Mouse (Mus musculus) testis, adult 10 weeks (tissue): ENCODE results near the gene Urah. TPM values are rescaled to one million over a fixed set of nuclear protein-coding genes. Genes with fewer than 3 reads are reported as not detected.

Source experiments
- polyA plus RNA-seq: library from polyadenylated mRNA; stranded (reverse); fragments of 350-450 nt; fragmentation: Illumina TruSeq; extraction: RNeasy Lipid Tissue Mini Kit (QIAGEN cat#74804); gene quantifications from one replicate; pipeline ENCODE4 v1.2.3, GENCODE M21; 2014; ENCODE audit warnings: low read depth, low replicate concordance

Gene Urah
- not detected for polyA plus RNA-seq

GRCm38 (mm10) chr7:140834968-140835757 is at the start of gene Urah:
Gene Urah (plus strand): TSS chr7:140835018.

GRCm38 (mm10) chr7:140787406-140788052 is 47.3 kb upstream of the Urah start, which contains the start of gene Syce1:
Gene Syce1 (minus strand): TSS chr7:140787852.

GRCm38 (mm10) chr7:140821653-140822329 is 13.0 kb upstream of the Urah start, which contains the start of gene Zfp941:
Gene Zfp941 (minus strand): TSS chr7:140822178.

GRCm38 (mm10) chr7:140844905-140845665 is 10.3 kb downstream of the Urah start, which contains the start of gene Scgb1c1:
Gene Scgb1c1 (plus strand): TSS chr7:140845547.

GRCm38 (mm10) chr7:140847755-140848580 is 13.2 kb downstream of the Urah start, which contains the start of gene Odf3:
Gene Odf3 (plus strand): TSS chr7:140847805.

GRCm38 (mm10) chr7:140855860-140856784 is 21.3 kb downstream of the Urah start, which contains the start of gene Gm45785:
Gene Gm45785 (minus strand): TSS chr7:140856331.

GRCm38 (mm10) chr7:140856785-140857549 is 22.1 kb downstream of the Urah start, which contains the start of gene Ric8a:
Gene Ric8a (plus strand): TSS chr7:140856957.

GRCm38 (mm10) chr7:140857550-140858505 is 23.0 kb downstream of the Urah start, which contains the start of gene Bet1l:
Gene Bet1l (minus strand): TSS chr7:140857577.

GRCm38 (mm10) chr7:140881696-140882468 is 47.1 kb downstream of the Urah start, which contains the start of the genes Psmd13 and Sirt3:
Gene Psmd13 (plus strand): TSS chr7:140881968.
Gene Sirt3 (minus strand): TSS chr7:140882309.

Other genes with a start within 250 kb of the Urah start
- 0.69 TPM for gene Olfr46, start 233.7 kb upstream of the Urah start, polyA plus RNA-seq
- not detected for gene Olfr61, start 206.0 kb upstream of the Urah start, polyA plus RNA-seq
- gene Olfr53, start 188.6 kb upstream of the Urah start, polyA plus RNA-seq, result not detected
- gene Olfr539, start 175.1 kb upstream of the Urah start, polyA plus RNA-seq, result 0.08 TPM
- not detected for gene Olfr45, start 153.1 kb upstream of the Urah start, polyA plus RNA-seq
- not detected for gene Olfr541, start 137.8 kb upstream of the Urah start, polyA plus RNA-seq
- gene Cyp2e1, start 71.3 kb upstream of the Urah start, polyA plus RNA-seq, result 1.8 TPM
- 395 TPM for gene Syce1, start 47.2 kb upstream of the Urah start, polyA plus RNA-seq
- 5.9 TPM for gene Zfp941, start 12.8 kb upstream of the Urah start, polyA plus RNA-seq
- gene Scgb1c1, start 10.5 kb downstream of the Urah start, polyA plus RNA-seq, result not detected
- gene Odf3, start 12.8 kb downstream of the Urah start, polyA plus RNA-seq, result 8.1 TPM
- not detected for gene Gm45785, start 21.3 kb downstream of the Urah start, polyA plus RNA-seq
- gene Ric8a, start 21.9 kb downstream of the Urah start, polyA plus RNA-seq, result 2.5 TPM
- gene Bet1l, start 22.6 kb downstream of the Urah start, polyA plus RNA-seq, result 4.3 TPM
- 142 TPM for gene Psmd13, start 47.0 kb downstream of the Urah start, polyA plus RNA-seq
- 9.5 TPM for gene Sirt3, start 47.3 kb downstream of the Urah start, polyA plus RNA-seq
- not detected for gene Cox8b, start 65.4 kb downstream of the Urah start, polyA plus RNA-seq
- not detected for gene Nlrp6, start 85.9 kb downstream of the Urah start, polyA plus RNA-seq
- 0.11 TPM for gene Pgghg, start 106.4 kb downstream of the Urah start, polyA plus RNA-seq
- gene Ifitm5, start 115.3 kb downstream of the Urah start, polyA plus RNA-seq, result not detected
- gene Gm45717, start 120.9 kb downstream of the Urah start, polyA plus RNA-seq, result not detected
- 4.3 TPM for gene Ifitm2, start 121.0 kb downstream of the Urah start, polyA plus RNA-seq
- not detected for gene Ifitm1, start 132.2 kb downstream of the Urah start, polyA plus RNA-seq
- gene Ifitm3, start 175.8 kb downstream of the Urah start, polyA plus RNA-seq, result 1.7 TPM
- not detected for gene Ifitm6, start 182.9 kb downstream of the Urah start, polyA plus RNA-seq
- gene Gm17387, start 194.1 kb downstream of the Urah start, polyA plus RNA-seq, result not detected
- gene B4galnt4, start 226.1 kb downstream of the Urah start, polyA plus RNA-seq, result 1.2 TPM
- not detected for gene Pkp3, start 243.2 kb downstream of the Urah start, polyA plus RNA-seq